In the genomic region with DNA sequence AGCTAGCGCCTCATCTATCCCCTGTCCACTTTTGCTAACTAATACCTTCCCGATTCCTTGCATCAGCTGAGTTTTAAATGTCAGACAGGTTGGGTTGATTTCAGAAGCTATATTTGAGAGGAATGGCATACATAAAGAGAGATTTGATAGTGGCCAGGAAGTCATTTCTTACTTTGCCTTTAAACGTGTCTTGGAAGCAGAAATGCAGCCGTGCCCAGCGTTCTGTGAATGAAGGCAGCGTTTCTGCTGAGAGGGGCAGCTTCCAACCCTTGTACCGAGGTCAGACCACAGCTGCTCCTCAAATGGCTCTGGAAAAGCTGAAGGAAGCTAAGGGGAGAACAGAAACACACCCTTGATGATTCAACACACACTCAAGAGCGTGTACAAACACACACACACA, we compare ENCODE assay signal across 23 mouse cellular contexts.
"Had no signal": no experiment of that assay in that cellular context is flagged by ENCODE, and none has a peak within 500 bp of the region (broad histone marks: within the 10 kb centered on the region; RNA-seq: fewer than 3 reads in every experiment).

No protein-coding gene starts in this region.

- H3K4me1 ChIP-seq: forebrain, embryonic 15.5 days; heart, embryonic 10.5 days; heart, embryonic 12.5 days; hindbrain, embryonic 15.5 days; limb, embryonic 13.5 days; limb, embryonic 15.5 days; liver, embryonic 12.5 days had no signal

- DNase-seq: forebrain, postnatal 0 days; gastrocnemius, postnatal 14 days; gastrocnemius, postnatal 36 days; heart, adult 18-20 months; heart, postnatal 10 days; kidney, adult 11 months; kidney, adult 2 months; kidney, adult 9 months; kidney, postnatal 25 days; layer of hippocampus, adult 9-11 months; layer of hippocampus, postnatal 36 days; left cerebral cortex, postnatal 4 days had no signal

- ATAC-seq: forebrain, embryonic 15.5 days; forebrain, postnatal 0 days; hindbrain, postnatal 0 days; intestine, embryonic 16.5 days; liver, embryonic 12.5 days had no signal

- H3K4me3 ChIP-seq: forebrain, embryonic 15.5 days; heart, embryonic 10.5 days; heart, embryonic 12.5 days; hindbrain, embryonic 13.5 days; hindbrain, embryonic 15.5 days; limb, embryonic 13.5 days; limb, embryonic 15.5 days; liver, embryonic 12.5 days had no signal

- H3K9ac ChIP-seq: forebrain, embryonic 15.5 days; forebrain, postnatal 0 days; heart, embryonic 12.5 days; hindbrain, embryonic 13.5 days; hindbrain, embryonic 15.5 days; limb, embryonic 13.5 days; limb, embryonic 15.5 days; liver, embryonic 12.5 days; liver, embryonic 14.5 days had no signal

- H3K36me3 ChIP-seq: forebrain, embryonic 15.5 days; heart, embryonic 10.5 days; heart, embryonic 12.5 days; hindbrain, embryonic 13.5 days; hindbrain, embryonic 15.5 days; limb, embryonic 13.5 days; limb, embryonic 15.5 days; liver, embryonic 12.5 days had no signal

- H3K27ac ChIP-seq: forebrain, embryonic 15.5 days; heart, embryonic 10.5 days; hindbrain, embryonic 13.5 days; hindbrain, embryonic 15.5 days; hindbrain, postnatal 0 days; limb, embryonic 13.5 days; limb, embryonic 15.5 days; liver, embryonic 12.5 days; liver, embryonic 14.5 days had no signal

- H3K9me3 ChIP-seq: forebrain, embryonic 15.5 days; heart, embryonic 10.5 days; hindbrain, embryonic 13.5 days; hindbrain, embryonic 15.5 days; limb, embryonic 13.5 days; limb, embryonic 15.5 days; liver, embryonic 12.5 days had no signal

- H3K4me2 ChIP-seq: forebrain, embryonic 15.5 days; heart, embryonic 12.5 days; hindbrain, embryonic 13.5 days; hindbrain, embryonic 15.5 days; limb, embryonic 13.5 days; limb, embryonic 15.5 days; liver, embryonic 12.5 days had no signal

- H3K27me3 ChIP-seq: forebrain, embryonic 15.5 days; heart, embryonic 12.5 days; hindbrain, embryonic 13.5 days; hindbrain, embryonic 15.5 days; limb, embryonic 13.5 days; limb, embryonic 15.5 days; liver, embryonic 12.5 days had no signal
